Mouse (Mus musculus) lung, embryonic 15.5 days (tissue): ENCODE measurements around the gene Ccdc54. TPM values are rescaled to one million over a fixed set of nuclear protein-coding genes. Genes with fewer than 3 reads are reported as not detected.

ENCODE experiments used
- ATAC-seq: fragments of 200-750 bp; cut with Nextera tagmentation; 2 replicates; pipeline ENCODE4 v1.8.0; 2017; ENCODE audit warnings: moderate number of reproducible peaks, borderline replicate concordance; ENCODE audit not compliant: low FRiP score, low TSS enrichment; ENCODE audit errors: extremely low read depth
- H3K27ac ChIP-seq: fragments of 300-500 bp; sonication (generic); 2 replicates; pipeline ENCODE4 v1.5.1; 2015; ENCODE audit warnings: moderate library complexity, mild to moderate bottlenecking, inconsistent platforms
- H3K27me3 ChIP-seq: fragments of 300-500 bp; sonication (generic); 2 replicates; pipeline ENCODE4 v1.6.1; 2015; ENCODE audit warnings: inconsistent platforms
- H3K36me3 ChIP-seq: fragments of 300-500 bp; sonication (generic); 2 replicates; pipeline ENCODE4 v1.6.1; 2015; ENCODE audit warnings: inconsistent platforms
- H3K4me1 ChIP-seq: fragments of 300-500 bp; sonication (generic); 2 replicates; pipeline ENCODE4 v1.6.1; 2015; ENCODE audit warnings: inconsistent platforms
- H3K4me2 ChIP-seq: fragments of 300-500 bp; sonication (generic); 2 replicates; pipeline ENCODE4 v1.6.1; 2015; ENCODE audit warnings: inconsistent platforms, mild to moderate bottlenecking, moderate library complexity
- H3K4me3 ChIP-seq: fragments of 300-500 bp; sonication (generic); 2 replicates; pipeline ENCODE4 v1.5.1; 2015; ENCODE audit warnings: mild to moderate bottlenecking, inconsistent platforms
- H3K9ac ChIP-seq: fragments of 300-500 bp; sonication (generic); 2 replicates; pipeline ENCODE4 v1.6.1; 2015; ENCODE audit warnings: inconsistent platforms
- H3K9me3 ChIP-seq: fragments of 300-500 bp; sonication (generic); 2 replicates; pipeline ENCODE4 v1.6.1; 2016; ENCODE audit warnings: inconsistent platforms
- WGBS: fragments of 180-500 bp; shearing (Covaris S2); methylation state at CpG from one replicate; pipeline ENCODE4 v1.1.7; 2015; 5-methylcytosine and 5-hydroxymethylcytosine counted together
- polyA plus RNA-seq: library from polyadenylated mRNA; unstranded; fragments of >200 nt; fragmentation: Nextera tagmentation; extraction: Ambion mirVana; gene quantifications from 2 replicates; pipeline ENCODE4 v1.2.1, GENCODE M21; 2015

Gene Ccdc54
- polyA plus RNA-seq = not detected in 2 replicates

DNA sequence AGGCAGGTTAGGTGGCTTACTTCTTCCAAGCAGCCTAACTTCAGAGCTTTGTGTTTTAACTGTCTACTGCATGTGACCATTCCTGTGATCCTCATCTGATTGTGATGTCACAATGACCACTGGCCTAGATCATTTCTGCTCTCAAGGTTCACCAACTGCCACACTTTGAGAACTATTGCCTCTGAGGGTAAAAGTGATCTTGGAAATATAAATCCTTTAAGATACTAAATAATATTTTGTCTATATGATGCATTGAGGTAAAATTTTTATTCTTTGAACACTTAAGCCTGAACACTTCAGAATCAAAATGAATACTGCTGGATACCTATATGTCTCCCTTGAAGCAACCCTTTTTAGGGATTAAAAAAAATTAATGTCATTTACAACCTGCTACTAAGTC is at the start of gene Ccdc54:
TSS of gene Ccdc54 (minus strand) at position 101 of the 400 bp plus-strand sequence.
- H3K36me3 ChIP-seq = no peaks in the 10 kb centered on the region
- no peaks in the 10 kb centered on the region for H3K9me3 ChIP-seq
- no peaks in the 10 kb centered on the region for H3K27me3 ChIP-seq
- H3K4me2 ChIP-seq = no peak within 1 kb of the TSS
- no peaks in the 10 kb centered on the region for H3K4me1 ChIP-seq
- no peak within 1 kb of the TSS for H3K27ac ChIP-seq
- H3K4me3 ChIP-seq = no peak within 1 kb of the TSS
- no peak for ATAC-seq
- no peak within 1 kb of the TSS for H3K9ac ChIP-seq

DNA sequence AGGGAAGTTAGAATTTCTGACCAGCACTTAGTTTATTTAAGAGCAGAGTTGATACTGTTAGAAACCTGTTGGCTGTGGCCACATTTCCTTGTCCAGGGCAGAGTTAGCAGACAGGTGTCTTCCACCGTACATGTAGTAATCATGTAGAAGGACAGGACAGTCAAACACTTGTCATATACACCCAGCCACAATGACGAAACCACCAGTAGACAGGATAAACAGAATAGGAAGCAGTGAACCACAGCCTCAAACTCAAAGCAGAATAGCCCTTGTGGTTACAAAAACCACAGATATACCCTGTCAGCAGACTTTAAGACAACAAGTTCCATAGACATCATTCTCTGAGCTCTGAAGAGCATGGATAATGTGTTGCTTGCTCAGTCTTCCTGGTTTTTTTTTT is 41.6 kb upstream of the Ccdc54 start:
- H3K9me3 ChIP-seq = no peaks in the 10 kb centered on the region
- no peaks in the 10 kb centered on the region for H3K36me3 ChIP-seq
- H3K4me3 ChIP-seq = no peak overlapping the region
- no peaks in the 10 kb centered on the region for H3K4me1 ChIP-seq
- no peak overlapping the region for H3K9ac ChIP-seq
- 39% methylated on average over 2 of the region's 2 CpGs for WGBS
- ATAC-seq = no peak
- H3K27ac ChIP-seq = no peak overlapping the region
- no peak overlapping the region for H3K4me2 ChIP-seq
- no peaks in the 10 kb centered on the region for H3K27me3 ChIP-seq

DNA sequence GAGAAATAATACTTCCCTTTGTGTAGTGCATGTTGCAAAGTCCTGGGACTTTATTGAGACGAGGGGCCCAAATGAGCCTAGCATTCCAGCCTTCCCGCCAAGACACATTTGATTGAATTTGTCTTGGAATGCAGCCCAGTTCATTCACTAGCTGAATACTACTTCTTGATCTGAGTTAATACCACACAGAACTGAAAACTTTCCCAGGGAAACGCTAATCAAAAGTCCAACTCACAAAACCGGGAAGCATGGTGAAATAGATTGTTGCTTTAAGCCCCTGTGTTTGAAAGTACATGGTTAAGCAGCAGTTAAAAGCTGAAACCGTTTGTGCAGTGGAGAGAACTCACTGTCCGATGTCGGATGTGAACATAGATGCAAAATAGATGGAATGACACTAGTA is 24.6 kb upstream of the Ccdc54 start:
- H3K27me3 ChIP-seq = no peaks in the 10 kb centered on the region
- no peak overlapping the region for H3K4me3 ChIP-seq
- 0 out of 2 replicates have a peak, but pooled peaks cover 4% of the 10 kb centered on the region for H3K4me1 ChIP-seq
- no peak overlapping the region for H3K27ac ChIP-seq
- WGBS = 36% methylated on average over 7 of the region's 7 CpGs
- no peak for ATAC-seq
- no peaks in the 10 kb centered on the region for H3K9me3 ChIP-seq
- no peak overlapping the region for H3K9ac ChIP-seq
- H3K36me3 ChIP-seq = no peaks in the 10 kb centered on the region
- H3K4me2 ChIP-seq = no peak overlapping the region

DNA sequence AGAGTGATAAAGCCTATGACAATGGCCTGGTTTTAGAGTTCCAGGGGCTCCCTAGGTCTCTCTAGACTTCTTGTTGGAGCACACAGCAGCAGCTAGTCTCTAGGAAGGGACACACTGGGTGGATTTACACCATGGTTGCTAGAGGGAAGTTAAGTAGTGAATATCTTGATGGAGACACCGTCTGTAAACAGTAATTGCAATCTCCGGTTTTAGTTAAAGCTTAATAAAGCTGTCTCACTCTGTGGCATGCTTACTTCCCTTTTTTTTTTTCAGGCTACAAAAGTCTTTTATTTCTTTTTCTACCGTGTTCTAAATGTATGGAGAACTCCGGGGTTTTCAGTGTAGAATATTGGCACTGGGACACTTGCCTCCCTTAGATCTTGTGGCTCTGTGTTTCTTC is 22.0 kb upstream of the Ccdc54 start:
- Histone ChIP-seq H3K27ac (no peak overlapping the region), H3K9me3 (no peaks in the 10 kb centered on the region), H3K4me2 (no peak overlapping the region), H3K4me1 (0 out of 2 replicates have a peak, but pooled peaks cover 4% of the 10 kb centered on the region), H3K9ac (no peak overlapping the region), H3K4me3 (no peak overlapping the region), H3K36me3 (no peaks in the 10 kb centered on the region), H3K27me3 (no peaks in the 10 kb centered on the region)
- WGBS = 62% methylated on average over 4 of the region's 4 CpGs
- ATAC-seq = no peak

DNA sequence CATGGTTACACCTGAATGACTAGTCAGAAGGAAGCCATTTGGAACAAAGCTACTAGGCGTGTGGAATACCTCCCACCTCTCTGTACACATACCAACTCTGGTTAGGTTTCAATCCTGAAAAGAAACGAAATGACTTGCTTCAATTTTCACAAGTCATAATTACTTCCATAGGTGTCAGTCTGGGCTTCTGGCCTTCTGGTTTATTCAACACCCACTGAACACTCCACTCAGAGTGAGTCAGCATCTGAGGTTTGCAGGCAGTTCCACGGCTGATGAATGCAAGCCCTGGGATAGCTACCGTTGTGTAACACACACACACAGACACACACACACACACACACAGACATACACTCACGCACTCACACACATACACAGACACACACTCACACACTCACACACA is 19.6 kb upstream of the Ccdc54 start:
- Histone ChIP-seq H3K27ac (no peak overlapping the region), H3K4me3 (no peak overlapping the region), H3K4me1 (0 out of 2 replicates have a peak, but pooled peaks cover 3% of the 10 kb centered on the region), H3K9ac (no peak overlapping the region), H3K9me3 (no peaks in the 10 kb centered on the region), H3K4me2 (no peak overlapping the region), H3K36me3 (no peaks in the 10 kb centered on the region), H3K27me3 (no peaks in the 10 kb centered on the region)
- ATAC-seq = no peak
- WGBS = 76% methylated on average over 5 of the region's 5 CpGs

DNA sequence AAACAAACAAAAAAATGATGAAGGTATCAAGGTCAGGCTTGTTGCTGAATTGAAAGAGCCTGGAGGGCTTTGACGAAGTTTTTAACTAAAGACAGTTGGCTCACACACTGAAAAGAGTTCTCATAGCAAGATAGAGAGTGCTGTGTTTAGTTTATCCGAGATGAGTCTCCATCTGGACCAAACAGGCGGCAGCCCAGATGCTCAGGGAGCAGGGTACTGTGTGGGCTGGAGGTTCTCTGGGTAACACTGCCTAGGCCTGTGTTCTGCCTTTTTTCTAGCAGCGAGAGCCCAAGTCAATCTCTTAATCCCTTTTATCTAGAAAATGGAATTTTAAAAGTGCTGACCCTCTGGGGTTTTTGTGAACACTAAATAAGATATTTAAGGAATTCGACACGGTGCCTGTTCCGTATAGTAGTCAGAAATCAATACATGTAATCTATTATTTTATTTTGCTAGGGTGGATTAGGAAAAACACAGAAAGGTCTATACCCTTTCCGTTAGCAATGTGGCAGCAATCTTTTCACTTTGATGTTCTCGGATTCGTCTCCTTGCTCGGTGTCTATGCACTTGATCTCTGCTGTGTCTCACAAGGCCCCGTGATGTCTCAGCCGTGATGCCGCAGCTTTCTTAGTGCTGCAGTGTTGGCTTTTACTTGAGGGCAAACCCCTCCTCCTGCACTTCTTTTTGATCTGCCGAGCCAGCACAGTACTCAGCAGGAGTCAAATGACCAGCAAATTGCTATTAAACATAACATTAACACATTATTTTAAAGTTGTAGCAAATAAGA is 17.0 kb upstream of the Ccdc54 start:
- Histone ChIP-seq H3K9ac (no peak overlapping the region), H3K4me3 (no peak overlapping the region), H3K27me3 (no peaks in the 10 kb centered on the region), H3K36me3 (no peaks in the 10 kb centered on the region), H3K4me2 (no peak overlapping the region), H3K27ac (no peak overlapping the region), H3K9me3 (no peaks in the 10 kb centered on the region), H3K4me1 (no peaks in the 10 kb centered on the region)
- 41% methylated on average over 15 of the region's 15 CpGs for WGBS
- no peak for ATAC-seq

DNA sequence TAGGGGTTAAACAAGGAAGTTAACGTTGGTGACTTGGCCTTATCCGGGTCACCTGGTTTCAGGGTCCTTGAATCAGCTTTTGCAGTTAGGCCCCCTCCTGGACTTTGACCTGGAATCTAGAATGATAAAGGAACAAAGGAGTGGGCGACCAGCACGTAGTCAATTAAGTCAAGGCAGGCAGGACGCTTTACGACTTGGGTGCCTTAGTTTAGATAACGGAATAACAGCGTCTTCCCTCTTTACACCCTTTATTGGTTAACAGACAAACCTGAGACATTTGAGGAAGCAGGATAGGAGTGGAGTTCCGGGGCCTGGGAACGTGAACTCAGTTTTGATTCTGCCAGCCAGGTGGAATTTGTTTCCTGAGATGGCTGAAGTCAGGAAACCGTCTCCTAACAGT is 13.9 kb upstream of the Ccdc54 start:
- Histone ChIP-seq H3K9ac (no peak overlapping the region), H3K4me3 (no peak overlapping the region), H3K9me3 (no peaks in the 10 kb centered on the region), H3K4me2 (no peak overlapping the region), H3K4me1 (no peaks in the 10 kb centered on the region), H3K27me3 (no peaks in the 10 kb centered on the region), H3K36me3 (no peaks in the 10 kb centered on the region), H3K27ac (no peak overlapping the region)
- 57% methylated on average over 11 of the region's 11 CpGs for WGBS
- ATAC-seq = no peak

DNA sequence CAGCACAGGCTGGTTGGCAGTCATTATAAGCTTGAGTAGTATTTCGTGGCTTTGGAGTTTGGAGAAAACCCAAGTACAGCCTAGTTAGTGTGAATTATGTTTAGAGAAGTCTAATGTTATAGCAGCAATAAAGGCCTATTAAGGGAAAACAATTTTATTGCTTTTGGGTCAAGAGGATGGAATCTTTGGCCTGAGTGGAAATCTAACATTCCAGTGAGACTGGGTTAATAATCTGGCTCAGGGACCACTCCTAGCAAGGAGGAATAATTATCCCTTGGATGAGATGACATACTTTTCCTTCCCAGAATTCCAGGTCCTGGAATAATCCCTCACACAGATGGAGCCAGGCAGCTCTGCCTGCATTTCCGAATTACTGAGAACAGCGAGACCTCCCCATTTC is 11.0 kb upstream of the Ccdc54 start:
- H3K4me1 ChIP-seq = no peaks in the 10 kb centered on the region
- H3K36me3 ChIP-seq = no peaks in the 10 kb centered on the region
- H3K4me3 ChIP-seq = no peak overlapping the region
- 41% methylated on average over 3 of the region's 3 CpGs for WGBS
- ATAC-seq = no peak
- H3K4me2 ChIP-seq = no peak overlapping the region
- no peak overlapping the region for H3K27ac ChIP-seq
- no peaks in the 10 kb centered on the region for H3K27me3 ChIP-seq
- H3K9ac ChIP-seq = no peak overlapping the region
- no peaks in the 10 kb centered on the region for H3K9me3 ChIP-seq

DNA sequence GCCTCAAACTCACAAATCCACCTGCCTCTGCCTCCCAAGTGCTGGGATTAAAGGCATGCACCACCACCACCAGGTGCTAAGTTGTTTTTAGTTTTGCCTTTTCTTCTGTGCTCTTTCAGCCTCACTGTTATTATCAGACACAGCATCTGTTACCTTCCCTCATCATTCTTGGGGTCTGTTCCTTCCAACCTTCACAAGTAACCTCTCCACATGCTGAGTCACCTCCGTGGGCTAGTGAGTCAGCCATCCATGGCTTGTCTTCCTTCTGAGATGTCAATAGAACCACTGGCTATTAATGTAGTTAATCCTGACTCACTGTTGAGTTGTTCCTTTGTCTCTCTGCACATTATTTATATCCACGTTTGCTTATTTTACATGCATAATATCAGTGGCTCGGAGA is 9.7 kb upstream of the Ccdc54 start:
- Histone ChIP-seq H3K9me3 (no peaks in the 10 kb centered on the region), H3K36me3 (no peaks in the 10 kb centered on the region), H3K4me3 (no peak overlapping the region), H3K4me1 (no peaks in the 10 kb centered on the region), H3K27me3 (no peaks in the 10 kb centered on the region), H3K4me2 (no peak overlapping the region), H3K27ac (no peak overlapping the region), H3K9ac (no peak overlapping the region)
- WGBS = 74% methylated on average over 3 of the region's 3 CpGs
- ATAC-seq = no peak

DNA sequence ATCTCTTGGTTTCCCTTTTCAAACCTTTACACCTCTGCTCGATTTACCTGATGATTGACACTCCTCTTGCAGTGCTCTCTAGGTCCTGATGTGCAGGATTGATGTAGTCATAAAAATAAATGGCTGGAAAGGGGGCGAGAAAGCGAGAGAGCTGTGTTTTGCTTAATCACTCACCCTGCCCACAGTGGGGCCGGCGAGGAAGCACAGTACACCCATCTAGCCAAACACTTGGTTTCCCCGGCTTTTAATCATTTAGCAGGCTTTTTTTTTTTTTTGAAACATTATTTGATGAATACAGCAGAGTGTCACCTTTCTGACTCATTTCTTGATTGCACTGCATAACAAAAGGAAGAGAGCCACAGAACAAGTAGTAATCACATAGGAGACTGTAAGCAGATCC is 5.7 kb upstream of the Ccdc54 start:
- Histone ChIP-seq H3K27me3 (no peaks in the 10 kb centered on the region), H3K27ac (no peak overlapping the region), H3K4me3 (no peak overlapping the region), H3K4me2 (no peak overlapping the region), H3K9me3 (no peaks in the 10 kb centered on the region), H3K4me1 (no peaks in the 10 kb centered on the region), H3K36me3 (no peaks in the 10 kb centered on the region), H3K9ac (no peak overlapping the region)
- no peak for ATAC-seq
- WGBS = 38% methylated on average over 6 of the region's 6 CpGs

DNA sequence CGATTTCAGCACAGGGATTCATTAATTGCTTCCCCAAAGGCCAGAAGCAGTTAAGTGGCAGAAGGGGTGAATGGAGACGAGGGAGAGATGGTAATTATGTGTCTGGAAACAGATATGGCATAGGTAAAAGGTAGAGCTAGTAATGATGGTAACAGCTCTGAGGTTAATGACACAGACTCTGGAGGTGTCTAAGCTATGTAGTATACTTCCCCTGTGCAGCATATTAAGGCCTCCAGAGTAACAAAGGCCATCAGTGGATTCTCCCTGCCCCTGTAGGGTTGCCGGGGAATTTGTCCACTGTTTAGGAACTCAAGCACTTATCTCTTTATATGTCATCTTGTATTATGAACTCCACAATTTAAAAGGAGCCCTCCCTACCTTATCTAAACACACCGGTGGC is 5.2 kb upstream of the Ccdc54 start:
- H3K36me3 ChIP-seq = no peaks in the 10 kb centered on the region
- H3K27ac ChIP-seq = no peak overlapping the region
- no peaks in the 10 kb centered on the region for H3K4me1 ChIP-seq

DNA sequence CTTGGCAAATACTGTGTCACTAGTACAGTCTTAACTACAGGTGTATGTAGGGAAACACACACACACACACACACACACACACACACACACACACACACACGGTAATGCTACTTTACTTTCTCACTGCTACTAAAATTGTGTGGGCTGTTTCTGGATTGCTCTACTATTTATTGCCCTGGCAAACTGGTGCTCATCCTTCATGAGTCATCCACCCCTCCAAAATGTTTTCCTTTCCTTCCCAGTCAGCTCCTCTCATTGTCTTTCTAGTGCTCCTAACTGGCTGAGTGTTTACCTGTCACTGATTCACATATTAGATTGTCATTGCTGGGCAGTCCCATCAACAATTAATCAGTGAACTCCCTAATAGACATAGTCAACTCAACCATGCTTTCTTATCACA is 3.9 kb upstream of the Ccdc54 start:
- Histone ChIP-seq H3K27me3 (no peaks in the 10 kb centered on the region), H3K4me1 (no peaks in the 10 kb centered on the region), H3K9ac (no peak overlapping the region), H3K4me3 (no peak overlapping the region), H3K36me3 (no peaks in the 10 kb centered on the region), H3K9me3 (no peaks in the 10 kb centered on the region), H3K27ac (no peak overlapping the region), H3K4me2 (no peak overlapping the region)
- ATAC-seq = no peak
- 91% methylated on average over 1 of the region's 1 CpGs for whole genome bisulfite sequencing

More for the DNA sequence above, 5.2 kb upstream of the Ccdc54 start:
- Histone ChIP-seq H3K9me3 (no peaks in the 10 kb centered on the region), H3K4me3 (no peak overlapping the region), H3K4me2 (no peak overlapping the region), H3K9ac (no peak overlapping the region), H3K27me3 (no peaks in the 10 kb centered on the region)
- WGBS = 38% methylated on average over 4 of the region's 4 CpGs
- no peak for ATAC-seq

DNA sequence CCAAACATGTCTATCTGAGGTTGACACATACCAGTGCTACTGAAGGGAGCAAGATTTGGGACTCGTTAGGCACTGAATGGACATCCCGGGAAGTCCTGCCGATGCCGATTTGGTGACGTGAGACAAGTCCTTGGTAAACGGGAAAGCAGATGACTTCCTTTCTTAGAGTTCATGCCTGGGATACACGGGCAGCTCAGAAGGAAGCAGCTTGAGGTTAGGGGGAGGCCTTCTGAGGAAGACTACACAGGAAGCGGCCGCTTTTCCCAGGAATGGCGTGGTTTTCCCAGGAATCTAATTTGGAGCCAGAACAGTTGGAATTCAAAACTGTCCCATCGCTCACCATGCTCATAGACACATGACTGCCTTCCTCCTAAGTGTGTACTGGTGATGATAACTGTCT is 2.4 kb upstream of the Ccdc54 start:
- 71% methylated on average over 11 of the region's 11 CpGs for WGBS
- Histone ChIP-seq H3K9me3 (no peaks in the 10 kb centered on the region), H3K4me1 (no peaks in the 10 kb centered on the region), H3K27me3 (no peaks in the 10 kb centered on the region), H3K36me3 (no peaks in the 10 kb centered on the region), H3K4me2 (no peak overlapping the region), H3K27ac (no peak overlapping the region), H3K4me3 (no peak overlapping the region), H3K9ac (no peak overlapping the region)
- ATAC-seq = no peak
